Mouse (Mus musculus) MEL (cell line): ENCODE results near the gene Plpp4.

Experiments
- CTCF ChIP-seq, 3 experiments: IDR thresholded peaks in 2 of 3; conservative IDR thresholded peaks in 1 of 3; 2 replicates each; pipeline ENCODE4 v1.5.1; 2011 to 2012; ENCODE audit warnings: low read length in 3 of 3, low read depth in 2 of 3, mild to moderate bottlenecking in 2 of 3, improper control_type of control experiment in 1 of 3, inconsistent platforms in 1 of 3, mixed read lengths in 1 of 3, moderate library complexity in 1 of 3; ENCODE audit not compliant: control insufficient read depth in 1 of 3, insufficient read depth in 1 of 3, poor library complexity in 1 of 3, severe bottlenecking in 1 of 3
- POLR2A ChIP-seq, 2 experiments: IDR thresholded peaks; 2 replicates each; pipeline ENCODE4 v1.6.1; 2011 to 2012; ENCODE audit warnings: low read length in 2 of 2, mild to moderate bottlenecking in 2 of 2, control low read depth in 1 of 2, improper control_type of control experiment in 1 of 2, low read depth in 1 of 2, moderate library complexity in 1 of 2; ENCODE audit not compliant: control insufficient read depth in 1 of 2, insufficient read depth in 1 of 2, poor library complexity in 1 of 2
- TBP ChIP-seq: IDR thresholded peaks from 2 replicates; pipeline ENCODE4 v1.8.0; 2011; ENCODE audit warnings: low read depth, low read length, improper control_type of control experiment

DNA sequence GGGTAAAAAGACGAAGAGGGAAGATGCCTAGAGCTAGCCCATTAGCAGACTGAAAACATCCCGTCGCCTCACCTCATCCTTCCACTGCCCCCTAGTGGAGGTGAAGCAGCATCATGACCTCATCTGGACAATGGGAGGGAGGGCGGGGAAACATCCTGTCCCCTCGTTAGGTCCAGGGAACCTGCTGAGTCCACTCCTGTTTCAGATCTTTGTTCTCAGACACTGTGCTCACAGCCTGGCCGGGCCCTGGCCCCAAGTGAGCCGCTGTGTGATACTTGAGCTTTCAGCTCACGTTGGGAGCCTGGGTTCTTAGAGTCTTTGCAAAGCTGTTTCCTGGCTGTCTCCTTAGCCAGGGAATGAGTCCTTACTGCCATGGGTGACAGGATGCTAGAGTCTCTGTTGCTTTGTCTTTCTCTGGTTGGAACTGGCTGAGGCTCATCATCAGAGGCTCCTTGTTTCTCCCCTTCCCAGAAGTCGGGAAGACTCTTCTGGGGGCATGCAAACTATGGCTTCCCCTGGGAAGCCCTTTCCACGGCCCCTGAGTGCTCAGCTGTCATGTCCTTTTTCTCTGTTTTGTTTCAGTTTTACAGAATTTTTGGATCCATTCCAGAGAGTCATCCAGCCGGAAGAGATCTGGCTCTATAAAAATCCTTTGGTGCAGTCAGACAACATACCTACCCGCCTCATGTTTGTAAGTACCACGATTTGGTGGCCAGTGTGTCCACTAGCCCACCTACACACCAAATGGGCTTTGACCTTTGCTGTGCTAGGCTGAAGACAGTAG, 50.4 kb downstream of the Plpp4 start:
- TF ChIP-seq TBP = no peak
- peak in 1 of 3 experiments; percentile 27; a peak in 2 of 6 replicates for TF ChIP-seq CTCF (IDR thresholded peaks at IDR 0.05 in 2 of 3, conservative IDR thresholded peaks at IDR 0.05 in 1 of 3; ENCODE audit: control insufficient read depth in 1 of 3, insufficient read depth in 1 of 3, low read depth in 2 of 3, low read length in 3 of 3, poor library complexity in 1 of 3, severe bottlenecking in 1 of 3)
- no peak for TF ChIP-seq POLR2A (IDR thresholded peaks at IDR 0.05; ENCODE audit: control insufficient read depth in 1 of 2, insufficient read depth in 1 of 2, low read depth in 1 of 2, low read length in 2 of 2, poor library complexity in 1 of 2)
